Mouse (Mus musculus): ENCODE data around the gene Pdzrn3.
A peak's percentile ranks its signal among the peaks of the same experiment; 100 is the strongest.

Pdzrn3 gene

DNA sequence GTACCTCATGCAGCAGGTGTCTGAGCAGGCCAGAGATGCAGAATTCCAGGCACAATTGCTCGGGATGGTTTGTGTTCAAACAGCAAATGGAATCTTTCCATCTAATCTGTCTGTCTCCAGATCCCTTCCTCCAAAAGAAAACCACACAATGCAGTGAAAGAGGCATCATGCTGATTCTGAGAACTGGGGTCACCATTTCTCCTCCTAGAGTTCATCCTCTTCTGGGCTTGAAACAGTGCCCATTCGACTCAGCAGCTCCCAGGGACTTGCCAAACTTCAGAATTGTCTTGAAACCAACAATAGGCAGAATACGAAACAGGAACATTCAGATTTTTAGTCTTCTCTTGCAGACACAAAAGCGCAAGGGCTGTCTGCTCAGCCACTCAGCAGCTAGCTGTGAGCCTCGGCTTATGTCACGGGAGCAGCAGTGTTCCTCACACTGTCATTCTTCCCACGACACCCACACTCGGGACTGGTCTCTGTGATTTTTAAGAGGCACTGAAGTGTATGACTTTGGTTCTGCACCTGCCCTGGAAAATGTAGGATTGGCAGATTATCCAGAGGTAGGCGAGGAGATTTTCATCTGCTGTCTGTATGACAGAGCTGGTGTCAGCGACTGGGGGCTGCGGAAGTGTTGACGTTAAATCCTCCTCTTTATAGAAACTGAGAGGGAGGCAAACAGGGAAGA, 125.6 kb downstream of the Pdzrn3 start:
- DNase-seq (ENCODE audit: low read depth): no peak

DNA sequence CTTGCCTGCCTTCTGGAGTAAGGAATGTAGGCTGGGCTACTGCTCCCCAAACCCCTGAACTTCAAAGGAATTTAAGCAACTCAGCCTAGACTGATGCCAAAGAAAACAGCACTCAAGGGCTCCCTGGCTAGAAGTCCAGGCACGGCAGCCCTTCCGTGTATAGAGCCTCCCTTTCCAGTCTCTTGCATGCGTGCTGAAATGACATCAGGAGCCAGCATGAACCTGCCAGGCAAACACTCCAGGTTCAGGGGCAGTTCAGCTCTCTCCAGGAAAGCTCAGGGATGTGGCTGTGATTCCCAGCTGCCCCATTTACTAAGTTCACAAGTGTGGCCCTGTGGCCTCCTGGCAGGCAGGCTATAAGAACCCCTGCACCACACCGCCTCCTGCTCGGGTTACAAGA, 126.5 kb downstream of the Pdzrn3 start:
- no peak for DNase-seq (ENCODE audit: low read depth)

DNA sequence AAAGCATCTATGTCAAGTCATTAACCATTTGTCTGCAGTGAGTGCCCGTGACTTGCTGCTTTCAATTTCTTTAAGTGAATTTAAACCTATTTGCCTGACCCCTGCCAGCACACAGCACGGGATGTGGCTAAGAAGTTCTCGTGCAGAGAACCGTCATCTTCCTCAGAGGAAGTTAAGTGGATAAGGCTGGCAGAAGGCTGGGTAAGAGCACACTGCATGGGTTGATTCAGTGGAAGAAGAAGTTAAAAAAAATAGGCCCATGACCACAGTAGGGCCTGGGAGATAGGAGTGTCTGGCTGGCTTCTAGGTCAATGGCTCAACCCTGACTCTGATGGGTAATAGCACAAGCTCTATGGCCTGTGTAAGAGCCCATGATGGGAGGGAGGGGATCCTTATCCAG, 131.6 kb downstream of the Pdzrn3 start:
- no peak for DNase-seq (ENCODE audit: low read depth)

DNA sequence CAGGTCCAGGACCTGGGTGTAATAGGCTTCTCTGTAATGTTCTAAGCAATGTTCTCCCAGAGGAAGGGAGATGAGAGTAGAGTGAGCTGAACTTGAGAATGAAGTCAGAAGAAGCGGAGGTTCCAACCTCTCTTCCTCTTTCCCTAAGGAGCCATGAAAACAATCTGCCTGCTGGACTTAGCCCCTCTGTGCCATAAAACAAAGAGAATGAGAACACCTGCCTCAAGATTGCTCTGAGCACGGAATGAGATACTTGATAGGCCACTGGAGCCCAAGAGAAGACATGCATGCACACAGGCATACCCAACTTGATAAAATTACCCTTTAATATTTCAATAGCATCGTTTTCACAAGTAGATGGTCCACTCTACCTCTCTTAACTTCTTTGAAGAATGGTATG, 133.3 kb downstream of the Pdzrn3 start:
- no peak for DNase-seq (ENCODE audit: low read depth)

DNA sequence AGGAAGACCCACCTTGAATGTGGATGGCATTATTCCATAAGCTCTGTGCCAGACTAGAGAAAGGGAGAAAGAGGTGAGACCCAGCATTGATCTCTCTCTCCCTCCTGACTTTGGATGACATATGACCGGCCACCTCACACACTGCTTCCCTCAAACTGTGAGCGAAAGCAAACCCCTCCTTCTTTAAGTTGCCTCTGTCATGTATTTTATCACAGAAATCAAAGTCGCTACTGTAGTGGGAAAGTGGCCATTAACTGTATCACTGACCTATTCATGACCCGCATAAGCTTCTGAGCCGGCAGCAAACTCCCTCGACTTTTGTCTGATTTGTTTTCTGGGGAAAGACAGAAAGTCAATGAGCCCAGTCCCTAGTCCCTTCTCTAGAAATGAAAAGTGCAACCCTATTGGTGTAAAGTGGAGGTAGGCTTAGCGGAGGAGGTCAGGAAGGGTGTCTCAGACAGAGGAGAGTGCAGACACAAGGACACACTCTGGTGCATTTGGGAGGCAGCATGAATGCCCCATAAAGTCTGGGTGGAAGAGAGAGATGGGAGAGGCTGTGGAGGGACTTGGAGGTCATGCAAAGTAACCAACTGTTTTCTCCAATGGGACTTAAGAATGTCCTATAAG, 134.4 kb downstream of the Pdzrn3 start:
- no peak for DNase-seq (ENCODE audit: low read depth)

DNA sequence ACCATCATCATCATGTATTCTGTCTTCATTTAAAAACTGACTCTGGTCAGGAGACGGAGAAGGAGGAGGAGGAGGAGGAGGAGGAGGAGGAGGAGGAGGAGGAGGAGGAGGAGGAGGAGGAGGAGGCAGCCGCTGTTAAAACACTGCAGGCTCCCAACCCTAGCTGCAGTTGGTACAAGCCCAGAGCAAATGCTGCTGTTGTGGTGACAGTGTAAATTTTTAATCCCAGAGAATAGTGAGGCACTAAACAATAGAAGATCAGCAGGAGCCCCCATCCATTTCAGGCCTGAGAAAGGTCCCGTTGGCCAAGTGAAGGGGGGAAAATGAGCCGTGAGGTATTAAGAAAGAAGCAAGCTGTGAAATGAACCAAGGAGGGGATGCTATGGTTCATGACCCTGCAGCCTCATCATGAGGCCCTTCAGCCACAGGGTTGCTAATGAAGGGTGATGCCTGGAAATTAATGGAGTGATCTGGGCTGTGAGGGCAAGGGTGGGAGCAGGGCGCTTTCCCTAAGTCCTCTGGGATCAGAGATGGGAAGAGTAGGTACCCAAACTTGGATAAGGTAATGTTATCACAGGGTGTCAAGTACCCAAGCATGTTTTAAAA, 141.0 kb downstream of the Pdzrn3 start:
- no peak for DNase-seq (ENCODE audit: low read depth)

DNA sequence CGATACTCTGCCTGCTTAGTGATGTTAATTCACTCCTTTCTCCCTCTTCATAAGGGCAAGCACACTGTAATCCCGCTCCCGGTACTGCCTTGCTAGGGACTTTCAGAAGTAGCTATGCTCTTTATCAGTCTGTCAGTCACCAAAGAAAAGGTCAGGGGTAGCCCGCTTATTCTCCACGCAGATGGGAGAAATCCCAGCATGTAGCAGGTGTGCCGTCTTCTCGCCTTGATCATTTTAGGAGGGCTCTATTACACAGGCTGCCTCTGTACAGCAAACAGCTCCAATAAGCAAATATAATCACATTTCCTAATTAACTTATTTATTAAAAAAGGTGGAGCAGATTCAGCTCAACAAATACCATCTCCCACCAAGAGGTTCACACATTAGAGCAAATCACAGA, 141.5 kb downstream of the Pdzrn3 start:
- DNase-seq (ENCODE audit: low read depth): no peak

DNA sequence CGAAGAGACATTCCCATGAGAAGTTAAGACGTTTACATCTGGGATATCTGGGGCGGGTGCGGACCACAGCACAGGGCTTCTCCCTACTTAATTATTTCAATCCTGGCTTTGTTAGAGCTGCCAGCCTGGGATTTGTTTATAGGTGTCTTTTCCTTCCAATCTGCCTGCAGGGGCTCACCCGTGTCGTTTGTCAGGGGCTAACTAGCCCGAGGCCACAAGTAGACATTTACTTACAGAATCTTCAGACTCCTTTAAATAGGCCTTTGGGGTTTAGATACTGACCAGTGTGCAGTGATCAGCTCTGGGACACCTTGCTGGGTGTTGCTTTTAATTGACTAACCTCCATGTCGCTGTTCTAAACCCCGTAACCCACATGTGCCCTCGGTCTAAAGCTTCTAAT, 143.3 kb downstream of the Pdzrn3 start:
- no peak for DNase-seq (ENCODE audit: low read depth)

DNA sequence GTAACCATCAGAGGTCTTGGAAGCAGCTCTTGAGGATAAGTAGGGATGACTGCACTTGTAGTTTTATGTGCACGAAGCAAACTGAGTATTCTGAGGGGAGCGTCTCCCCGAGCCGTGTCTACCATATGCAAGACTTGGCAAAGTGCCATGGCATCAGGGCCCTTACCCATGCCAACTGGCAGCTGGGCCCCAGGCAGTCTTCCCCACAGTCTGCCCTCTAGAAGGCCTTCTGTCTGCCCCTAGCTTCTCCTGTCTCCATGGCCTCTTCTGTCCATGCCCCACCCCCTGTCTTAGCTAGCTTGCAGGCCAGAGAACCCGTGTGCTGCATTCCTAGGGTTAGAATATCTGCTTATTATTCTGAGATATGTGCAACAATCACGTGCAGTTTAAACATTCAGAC, 144.0 kb downstream of the Pdzrn3 start:
- no peak for DNase-seq (ENCODE audit: low read depth)

DNA sequence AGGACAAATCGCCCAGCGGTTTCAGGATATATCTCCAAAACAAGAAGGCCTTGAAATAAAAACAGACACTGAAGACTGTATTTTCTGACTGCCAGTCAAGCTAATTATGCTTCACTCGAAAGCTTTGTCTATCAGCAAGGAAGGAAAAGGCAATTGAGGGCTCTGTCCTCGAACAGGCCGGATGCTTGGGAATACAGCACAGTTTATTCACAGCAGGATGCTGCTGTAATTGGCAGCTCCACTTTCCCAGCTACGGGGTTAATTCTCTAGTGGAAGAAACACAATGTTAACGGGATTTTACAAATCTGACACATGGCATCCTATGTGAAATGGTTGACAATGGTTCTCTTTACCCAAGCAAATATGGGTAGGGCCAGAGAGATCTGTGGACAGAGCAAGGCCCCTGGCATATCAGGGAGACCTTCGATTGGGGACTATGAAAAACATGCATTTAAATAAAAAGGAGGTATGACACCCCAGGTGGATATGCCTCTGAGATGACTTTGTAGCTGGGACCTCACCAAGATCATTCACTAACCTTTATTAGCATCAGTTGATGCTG, 150.3 kb downstream of the Pdzrn3 start:
- no peak for DNase-seq (ENCODE audit: low read depth)

DNA sequence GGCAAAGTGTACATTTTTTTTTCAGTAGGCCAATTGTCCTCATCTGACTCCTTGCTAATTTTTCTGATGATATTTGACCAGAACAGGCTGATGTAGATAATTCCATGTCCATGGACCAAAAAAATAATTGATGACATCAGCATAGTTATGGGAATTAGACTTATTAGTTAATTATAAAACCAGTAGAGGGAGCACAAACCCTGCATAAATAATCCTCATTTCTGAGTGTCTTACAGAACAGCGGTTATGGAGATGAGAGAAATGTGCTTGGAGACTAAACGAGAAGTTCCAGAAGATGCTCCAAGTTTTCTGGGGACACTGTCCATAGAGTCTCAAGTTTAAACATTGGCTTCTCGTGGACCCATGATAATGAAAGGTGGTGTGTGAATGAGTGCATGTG, 157.4 kb downstream of the Pdzrn3 start:
- DNase-seq (ENCODE audit: low read depth): no peak

DNA sequence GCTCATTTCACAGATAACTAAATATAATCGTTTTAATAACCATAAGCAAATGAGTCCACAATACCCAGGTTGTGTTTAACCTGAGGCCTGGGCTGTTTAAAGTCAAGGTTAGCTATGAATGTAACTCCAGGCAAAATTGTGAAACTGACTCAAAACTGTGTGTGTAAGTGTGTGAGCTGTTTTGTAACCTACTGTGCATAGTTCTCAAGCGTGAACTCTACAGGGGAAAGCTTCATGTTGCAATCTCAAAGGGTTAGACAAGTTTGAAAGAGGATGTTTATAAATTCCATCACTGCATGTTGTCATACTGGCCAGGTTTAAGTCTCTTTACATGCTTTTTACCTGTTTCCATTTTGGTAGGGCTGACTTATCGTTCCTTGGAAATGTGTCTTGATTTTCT, 158.7 kb downstream of the Pdzrn3 start:
- no peak for DNase-seq (ENCODE audit: low read depth)

DNA sequence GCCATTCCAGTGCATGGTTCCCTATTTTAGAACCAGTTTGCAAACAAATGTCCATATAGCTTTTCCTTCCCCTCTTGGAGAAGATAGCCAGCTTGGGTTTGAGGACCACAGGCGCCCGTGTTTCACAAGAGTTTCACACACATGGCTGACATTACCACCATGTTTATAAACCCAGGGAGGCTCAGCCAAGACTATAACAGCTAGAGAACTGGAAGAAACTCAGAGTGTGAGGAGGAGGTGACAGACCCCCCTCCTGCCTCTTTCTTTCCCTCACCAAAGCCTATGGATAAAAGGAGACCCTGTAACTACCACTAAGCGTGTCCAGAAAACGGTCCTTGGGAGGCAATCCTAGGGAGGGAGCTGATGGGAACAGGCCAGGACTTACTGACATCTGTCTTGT, 159.5 kb downstream of the Pdzrn3 start:
- no peak for DNase-seq (ENCODE audit: low read depth)

DNA sequence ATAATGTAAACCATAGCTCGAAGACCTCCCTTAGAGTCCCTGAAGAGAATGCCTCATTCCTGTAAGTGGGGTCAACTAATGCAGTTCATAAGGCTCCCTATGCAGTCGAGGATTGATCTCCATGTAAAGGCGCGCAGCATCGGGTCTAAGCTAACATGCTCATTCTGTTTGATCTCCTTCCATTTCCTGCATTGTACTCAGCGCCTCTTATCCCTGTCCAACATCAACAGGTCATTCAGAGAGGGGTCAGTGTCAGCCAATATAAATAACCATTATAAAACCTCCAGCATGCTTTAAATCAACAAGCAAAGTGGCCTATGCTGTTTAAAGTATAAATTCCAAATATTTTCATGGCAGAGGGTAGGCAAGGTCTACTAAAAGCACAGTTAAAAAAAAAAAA, 159.9 kb downstream of the Pdzrn3 start:
- no peak for DNase-seq (ENCODE audit: low read depth)

DNA sequence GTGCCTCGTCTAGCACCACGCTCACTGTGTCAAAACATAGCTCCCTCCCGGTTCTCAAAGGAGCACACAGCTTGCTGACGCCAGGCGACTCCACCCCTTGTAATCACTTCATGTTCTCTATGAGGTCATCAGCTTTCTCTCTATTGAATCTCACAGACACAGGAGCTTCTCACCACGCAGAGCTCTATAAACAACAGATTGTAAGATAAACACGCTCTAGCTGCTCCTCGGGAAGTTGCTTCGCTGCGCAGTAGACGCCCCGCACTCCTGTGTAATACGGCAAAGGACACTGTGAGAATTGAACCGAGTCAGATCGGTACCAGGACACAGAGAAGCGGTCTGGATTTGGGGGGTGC, 162.3 kb downstream of the Pdzrn3 start:
- no peak for DNase-seq (ENCODE audit: low read depth)

DNA sequence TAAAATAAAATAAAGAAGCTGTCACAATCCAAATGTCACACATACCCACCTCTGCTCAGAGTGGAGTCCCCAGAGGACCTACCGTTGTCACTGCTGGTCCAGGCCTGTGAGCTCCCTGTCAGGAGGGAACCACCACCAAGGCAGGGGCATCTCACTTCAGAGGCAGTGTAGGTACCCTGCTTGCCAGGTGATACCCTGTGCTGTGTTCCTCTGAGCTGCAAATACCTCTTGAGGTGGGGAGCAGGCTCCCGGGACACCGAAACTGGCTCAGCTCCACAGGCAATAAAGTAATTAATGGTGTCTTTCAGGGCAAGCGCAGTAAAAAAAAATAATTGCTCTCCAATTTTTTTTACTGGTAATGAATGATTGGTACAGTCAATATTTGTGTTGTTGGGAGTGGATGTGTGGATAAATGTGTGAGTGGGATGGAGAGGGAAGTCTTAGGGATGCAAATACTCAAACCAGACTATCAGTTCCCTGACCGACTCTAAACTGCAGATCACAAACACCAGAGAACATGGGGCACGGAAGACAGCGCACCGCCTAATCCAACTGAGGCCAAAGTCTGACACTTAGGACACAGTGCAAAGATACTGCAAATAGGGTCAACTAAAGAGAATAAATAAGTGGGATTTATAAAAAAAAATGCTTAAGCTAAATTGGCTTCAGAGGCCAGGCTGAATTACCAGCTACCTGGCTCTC, 162.8 kb downstream of the Pdzrn3 start:
- no peak for DNase-seq (ENCODE audit: low read depth)

DNA sequence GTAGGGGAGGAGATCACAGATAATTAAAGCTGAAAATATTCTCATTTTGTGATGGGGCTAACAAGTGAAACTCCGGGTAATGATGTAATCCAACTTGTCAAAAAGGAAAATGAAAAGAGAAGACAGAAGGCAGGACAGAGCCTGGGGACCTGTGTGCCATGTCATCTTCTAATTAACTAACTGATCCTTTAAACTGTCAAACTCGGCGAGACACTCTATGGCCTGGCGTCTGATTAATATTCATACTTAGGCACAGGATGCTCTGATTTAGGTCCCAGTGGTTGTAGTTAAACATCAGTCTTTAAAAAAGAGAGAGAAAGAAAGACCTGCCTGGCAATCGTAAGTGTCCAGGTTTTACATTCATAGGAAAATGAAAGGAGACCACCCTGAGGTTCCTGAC, 164.6 kb downstream of the Pdzrn3 start:
- no peak for DNase-seq (ENCODE audit: low read depth)

DNA sequence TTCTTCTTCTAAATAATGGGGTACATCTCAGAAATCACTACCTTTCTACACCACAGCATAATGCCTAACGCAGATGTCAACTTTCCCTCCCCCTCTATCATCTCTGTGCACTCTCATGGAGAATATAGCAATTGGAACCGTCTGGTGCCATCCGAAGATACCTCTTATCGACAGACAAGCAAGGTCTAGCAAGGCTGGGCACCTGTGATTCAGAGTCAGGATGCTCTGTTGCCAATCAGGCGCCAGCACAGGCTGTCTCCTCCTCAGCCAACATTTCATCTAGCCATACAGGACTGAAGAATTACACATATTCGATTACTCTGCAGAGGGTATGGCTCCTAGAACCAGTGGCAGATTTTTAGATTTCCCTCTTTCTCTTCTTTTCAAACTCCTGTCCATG, 165.6 kb downstream of the Pdzrn3 start:
- no peak for DNase-seq (ENCODE audit: low read depth)

DNA sequence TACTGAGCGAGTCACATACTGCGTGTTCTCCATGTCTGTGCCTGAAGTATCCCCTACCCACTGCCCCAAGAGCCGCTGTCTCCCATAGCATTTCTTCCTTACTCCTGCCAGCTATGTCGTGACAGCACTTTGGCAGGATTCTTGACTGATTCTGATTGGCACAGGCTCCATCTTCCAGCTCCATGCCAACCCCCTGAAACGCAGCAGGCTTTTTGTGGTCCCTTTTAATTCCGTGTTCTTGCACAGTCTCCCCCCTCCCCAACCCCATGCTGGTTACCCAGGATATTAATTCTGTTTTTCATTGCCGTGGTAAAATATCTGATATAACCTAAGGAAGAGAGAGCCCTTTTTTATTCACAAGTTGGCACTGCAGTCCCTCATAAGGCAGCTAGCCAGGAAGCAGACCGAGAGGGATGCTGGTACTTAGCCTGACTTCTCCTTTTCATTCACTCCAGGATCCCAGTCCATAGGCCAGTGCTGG, 166.3 kb downstream of the Pdzrn3 start:
- no peak for DNase-seq (ENCODE audit: low read depth)

DNA sequence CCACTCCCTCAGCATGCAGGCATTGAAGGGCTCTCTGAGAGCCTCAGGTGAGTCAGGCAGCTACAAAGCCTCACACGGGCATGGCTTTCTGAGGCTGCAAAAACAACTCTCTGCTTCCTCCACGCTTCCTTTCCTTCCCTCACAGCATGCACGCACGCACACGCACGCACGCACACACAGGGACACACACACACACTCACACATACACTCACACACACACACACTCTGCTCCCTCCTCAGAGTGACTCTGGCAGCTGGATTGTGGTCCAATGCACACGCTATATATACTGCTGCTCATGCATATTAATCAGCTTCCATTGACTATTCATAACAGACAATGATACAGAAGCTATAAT, 178.8 kb downstream of the Pdzrn3 start:
- no peak for DNase-seq (ENCODE audit: low read depth)

DNA sequence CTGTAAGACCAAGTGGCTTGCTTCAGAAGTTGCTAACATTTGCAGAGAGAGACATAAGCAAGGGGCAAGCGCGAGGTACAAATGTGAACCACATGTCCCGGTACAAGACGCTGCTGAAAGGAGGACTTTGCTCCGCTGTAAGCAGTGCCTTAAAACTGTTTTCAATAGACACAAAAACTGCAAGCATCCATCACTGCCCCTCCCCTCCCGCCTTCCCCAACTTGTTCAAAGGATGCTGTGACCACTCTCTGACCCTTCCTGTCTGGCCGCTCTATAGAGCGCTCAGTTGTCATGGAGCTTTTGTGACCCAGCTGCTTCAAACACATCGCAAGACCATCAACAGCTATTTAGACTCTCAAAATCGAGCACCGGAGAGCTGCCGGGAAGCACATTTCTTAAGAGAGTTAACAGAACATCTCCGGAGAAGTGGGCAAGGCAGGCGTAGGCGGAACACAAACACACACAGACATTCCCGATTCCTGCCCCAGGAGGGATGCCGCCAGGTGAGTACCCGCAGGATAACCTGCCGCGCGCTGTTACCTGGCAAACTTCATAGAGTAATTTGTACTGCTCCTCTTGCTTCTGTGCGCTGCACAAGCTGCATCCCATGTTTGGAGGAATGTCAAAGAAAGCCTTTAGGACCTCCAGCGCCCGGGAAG, 179.3 kb downstream of the Pdzrn3 start:
- no peak for DNase-seq (ENCODE audit: low read depth)

DNA sequence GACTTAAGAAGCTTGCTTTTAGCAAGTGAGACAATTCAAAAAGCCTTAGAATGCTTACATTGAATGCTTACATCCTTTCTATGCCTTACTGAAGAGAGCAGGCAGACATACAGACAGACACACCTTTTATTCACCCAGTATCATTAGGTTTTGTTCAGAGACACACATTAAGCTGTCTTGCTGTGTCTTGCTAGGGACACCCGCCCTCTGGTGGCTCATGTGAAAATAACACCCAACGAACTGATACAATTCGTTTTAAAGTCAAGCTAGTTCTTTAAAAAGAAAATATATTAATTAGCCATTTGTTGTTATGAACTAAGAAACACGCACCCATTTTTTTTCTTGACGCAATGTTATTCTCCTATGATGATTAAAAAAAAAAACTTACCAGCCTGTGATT, 180.1 kb downstream of the Pdzrn3 start:
- DNase-seq (ENCODE audit: low read depth): peak; percentile 2
